ENCODE assay signal across 8 mouse cellular contexts in genomic region chr5:134393624-134394023, GRCm38 (mm10).
DNase-seq lines count a peak whose midpoint lies in the region; ATAC-seq and TF ChIP-seq lines count a peak whose summit lies in the region.

No protein-coding gene starts in this region.

- peak overlapping the region; percentile 51 for H3K27ac ChIP-seq in heart, embryonic 16.5 days (ENCODE audit: low read length)
- peak overlapping the region; percentile 88 for H3K27ac ChIP-seq in limb, embryonic 15.5 days
- H3K27ac ChIP-seq in layer of hippocampus, adult 2 months: no peak overlapping the region

- no peak overlapping the region for H3K4me2 ChIP-seq in heart, embryonic 16.5 days (ENCODE audit: low read depth, low read length)
- H3K4me2 ChIP-seq in limb, embryonic 15.5 days: no peak overlapping the region

- H3K27me3 ChIP-seq in heart, embryonic 16.5 days (ENCODE audit: control insufficient read depth, insufficient read depth, low read length): no peaks in the 10 kb centered on the region
- no peaks in the 10 kb centered on the region for H3K27me3 ChIP-seq in limb, embryonic 15.5 days

- peak overlapping the region; percentile 41 for H3K9ac ChIP-seq in heart, embryonic 16.5 days (ENCODE audit: low read length)
- no peak overlapping the region for H3K9ac ChIP-seq in limb, embryonic 15.5 days

- ATAC-seq in heart, embryonic 16.5 days (replicated peaks; ENCODE audit: extremely low read depth, insufficient read depth, low FRiP score): no peak
- no peak for ATAC-seq in limb, embryonic 15.5 days (ENCODE audit: insufficient number of reproducible peaks, low FRiP score, low TSS enrichment, low read depth)

- H3K36me3 ChIP-seq in heart, embryonic 16.5 days (ENCODE audit: control insufficient read depth, insufficient read depth): peaks cover 34% of the 10 kb centered on the region
- peaks cover 86% of the 10 kb centered on the region for H3K36me3 ChIP-seq in limb, embryonic 15.5 days

- H3K4me1 ChIP-seq in heart, embryonic 16.5 days (ENCODE audit: control insufficient read depth, insufficient read depth, low read length): peaks cover 26% of the 10 kb centered on the region
- H3K4me1 ChIP-seq in limb, embryonic 15.5 days: peaks cover 25% of the 10 kb centered on the region

- TF ChIP-seq CTCF in layer of hippocampus, adult 2 months (conservative IDR thresholded peaks at IDR 0.05): no peak

- 56% methylated on average over 6 of the region's 6 CpGs for WGBS in heart, embryonic 16.5 days
- 61% methylated on average over 6 of the region's 6 CpGs for WGBS in limb, embryonic 15.5 days

- H3K4me3 ChIP-seq in heart, embryonic 16.5 days (ENCODE audit: low read length): no peak overlapping the region
- H3K4me3 ChIP-seq in limb, embryonic 15.5 days: no peak overlapping the region
- H3K4me3 ChIP-seq in layer of hippocampus, adult 2 months: no peak overlapping the region

- intact Hi-C loops in gastrocnemius, postnatal 36 days (cut with DNase I): no loop called here

- DNase-seq in 3134 (ENCODE audit: extremely low read depth, insufficient read length, low spot score) (peak; percentile 32), R1 (ENCODE audit: low read depth, low spot score) (peak; percentile 57)
- no peak for DNase-seq in layer of hippocampus, adult 2 months (ENCODE audit: low spot score in 2 of 2)
- no peak for DNase-seq in gastrocnemius, postnatal 36 days
- DNase-seq in urinary bladder, postnatal 36 days (ENCODE audit: low spot score in 2 of 2): no peak
- no peak for DNase-seq in layer of hippocampus, postnatal 14 days (ENCODE audit: low spot score in 2 of 2)

- H3K9me3 ChIP-seq in heart, embryonic 16.5 days (replicated peaks; ENCODE audit: control insufficient read depth, low read length): no peaks in the 10 kb centered on the region
- no peaks in the 10 kb centered on the region for H3K9me3 ChIP-seq in limb, embryonic 15.5 days

Comparison
In these comparisons a context has a peak if more than half of its experiments do, and no peak if none do; other contexts are left out.
1. DNase-seq: peak in 3134 (single experiment) and R1 (single experiment); none in layer of hippocampus, adult 2 months (0 of 2), gastrocnemius, postnatal 36 days (0 of 2), urinary bladder, postnatal 36 days (0 of 2) and layer of hippocampus, postnatal 14 days (0 of 2).